Mouse (Mus musculus): ENCODE data around the gene Slc12a1.

- TF ChIP-seq POLR2A (IDR thresholded peaks at IDR 0.05; ENCODE audit: insufficient read length, low read depth) (no peak), TCF12 (IDR thresholded peaks at IDR 0.05; ENCODE audit: insufficient read depth, poor library complexity, severe bottlenecking) (no peak), E2F4 (IDR thresholded peaks at IDR 0.05; ENCODE audit: insufficient read depth) (no peak), POLR2AphosphoS2 (IDR thresholded peaks at IDR 0.05; ENCODE audit: insufficient read length, low read depth) (no peak), USF1 (IDR thresholded peaks at IDR 0.05; ENCODE audit: low read depth) (no peak), MYOD1 (IDR thresholded peaks at IDR 0.05; ENCODE audit: control insufficient read depth in 1 of 3, insufficient read length in 2 of 3, low read depth in 2 of 3) (no peak), CEBPB (IDR thresholded peaks at IDR 0.05; ENCODE audit: insufficient read depth, poor library complexity, severe bottlenecking) (no peak), MYOG (IDR thresholded peaks at IDR 0.05; ENCODE audit: control insufficient read depth in 1 of 3, insufficient read depth in 1 of 3, insufficient read length in 2 of 3, low read depth in 2 of 3) (no peak)
These were observed 103.6 kb downstream of the Slc12a1 start for GRCm38 (mm10) chr2:125255886-125256285.
